Mouse (Mus musculus): ENCODE results near the gene Atg4a-ps.
"Not testable (repeated sequence)": the region's sequence is repeated elsewhere in the genome, so short reads cannot be mapped to it uniquely, and the experiment has no call there.

Atg4a-ps gene

GRCm38 (mm10) chr3:103645968-103646367, at the start of gene Atg4a-ps:
Gene Atg4a-ps, minus strand, starts transcription at chr3:103646068.
- in situ Hi-C loops (cut with MboI; ENCODE audit: low sequenced_read_pairs) = not testable (repeated sequence)

- in situ Hi-C loops (cut with MboI; ENCODE audit: low sequenced_read_pairs) = loop anchor here (25.0 kb wide), 1 partner anchor 417 kb away; no protein-coding TSS in a partner anchor
These were observed 49.7 kb upstream of the Atg4a-ps start for GRCm38 (mm10) chr3:103695556-103695955.

- in situ Hi-C loops (cut with MboI; ENCODE audit: low sequenced_read_pairs) = loop anchor here (25.0 kb wide), 1 partner anchor 422 kb away; no protein-coding TSS in a partner anchor
These were observed 44.6 kb upstream of the Atg4a-ps start for GRCm38 (mm10) chr3:103690506-103690905.

- in situ Hi-C loops (cut with MboI; ENCODE audit: low sequenced_read_pairs) = loop anchor here (25.0 kb wide), 1 partner anchor 423 kb away; no protein-coding TSS in a partner anchor
These were observed 43.2 kb upstream of the Atg4a-ps start for GRCm38 (mm10) chr3:103689043-103689442.

GRCm38 (mm10) chr3:103683966-103684319, 38.1 kb upstream of the Atg4a-ps start:
- in situ Hi-C loops (cut with MboI; ENCODE audit: low sequenced_read_pairs) = loop anchor here (25.0 kb wide), 1 partner anchor 428 kb away; no protein-coding TSS in a partner anchor

GRCm38 (mm10) chr3:103683234-103683965, 37.5 kb upstream of the Atg4a-ps start:
- in situ Hi-C loops (cut with MboI; ENCODE audit: low sequenced_read_pairs) = loop anchor here (25.0 kb wide), 1 partner anchor 429 kb away; no protein-coding TSS in a partner anchor

GRCm38 (mm10) chr3:103682473-103682872, 36.6 kb upstream of the Atg4a-ps start:
- in situ Hi-C loops (cut with MboI; ENCODE audit: low sequenced_read_pairs) = loop anchor here (25.0 kb wide), 1 partner anchor 430 kb away; no protein-coding TSS in a partner anchor

- in situ Hi-C loops (cut with MboI; ENCODE audit: low sequenced_read_pairs) = loop anchor here (25.0 kb wide), 1 partner anchor 433 kb away; no protein-coding TSS in a partner anchor
These were observed 32.9 kb upstream of the Atg4a-ps start for GRCm38 (mm10) chr3:103678811-103679210.

GRCm38 (mm10) chr3:103672716-103673115, 26.8 kb upstream of the Atg4a-ps start:
- in situ Hi-C loops (cut with MboI; ENCODE audit: low sequenced_read_pairs) = no loop called here

GRCm38 (mm10) chr3:103672113-103672512, 26.2 kb upstream of the Atg4a-ps start:
- in situ Hi-C loops (cut with MboI; ENCODE audit: low sequenced_read_pairs) = no loop called here

GRCm38 (mm10) chr3:103663385-103663784, 17.5 kb upstream of the Atg4a-ps start:
- in situ Hi-C loops (cut with MboI; ENCODE audit: low sequenced_read_pairs) = no loop called here

- in situ Hi-C loops (cut with MboI; ENCODE audit: low sequenced_read_pairs) = no loop called here
These were observed 15.8 kb upstream of the Atg4a-ps start for GRCm38 (mm10) chr3:103661714-103662113.

- in situ Hi-C loops (cut with MboI; ENCODE audit: low sequenced_read_pairs) = no loop called here
These were observed 14.1 kb upstream of the Atg4a-ps start for GRCm38 (mm10) chr3:103660012-103660411.

GRCm38 (mm10) chr3:103650406-103650805, 4.5 kb upstream of the Atg4a-ps start:
- in situ Hi-C loops (cut with MboI; ENCODE audit: low sequenced_read_pairs) = no loop called here

- in situ Hi-C loops (cut with MboI; ENCODE audit: low sequenced_read_pairs) = no loop called here
These were observed 3.8 kb upstream of the Atg4a-ps start for GRCm38 (mm10) chr3:103649716-103650115.

GRCm38 (mm10) chr3:103648486-103648885, 2.6 kb upstream of the Atg4a-ps start:
- in situ Hi-C loops (cut with MboI; ENCODE audit: low sequenced_read_pairs) = no loop called here

- in situ Hi-C loops (cut with MboI; ENCODE audit: low sequenced_read_pairs) = no loop called here
These were observed 1.4 kb upstream of the Atg4a-ps start for GRCm38 (mm10) chr3:103647164-103647867.

- in situ Hi-C loops (cut with MboI; ENCODE audit: low sequenced_read_pairs) = no loop called here
These were observed 4.6 kb downstream of the Atg4a-ps start for GRCm38 (mm10) chr3:103641301-103641700.

- in situ Hi-C loops (cut with MboI; ENCODE audit: low sequenced_read_pairs) = no loop called here
These were observed 5.6 kb downstream of the Atg4a-ps start for GRCm38 (mm10) chr3:103640226-103640803.

GRCm38 (mm10) chr3:103637641-103638040, 8.2 kb downstream of the Atg4a-ps start:
- in situ Hi-C loops (cut with MboI; ENCODE audit: low sequenced_read_pairs) = no loop called here

GRCm38 (mm10) chr3:103634256-103634655, 11.6 kb downstream of the Atg4a-ps start:
- in situ Hi-C loops (cut with MboI; ENCODE audit: low sequenced_read_pairs) = no loop called here

Data from CH12F3 (cell line).